Mouse (Mus musculus): ENCODE data around the gene Fign.

Gene Fign

GRCm38 (mm10) chr2:64097937-64098617, at the start of gene Fign:
Fign (minus strand) TSS chr2:64098038.
- peak; percentile 52 for DNase-seq (ENCODE audit: low spot score)

- no peak for DNase-seq (ENCODE audit: low spot score)
Measured at GRCm38 (mm10) chr2:64133597-64133996, 35.8 kb upstream of the Fign start.

GRCm38 (mm10) chr2:64120495-64120894, 22.7 kb upstream of the Fign start:
- DNase-seq (ENCODE audit: low spot score), result no peak

- DNase-seq (ENCODE audit: low spot score), result no peak
Measured at GRCm38 (mm10) chr2:64116613-64117012, 18.8 kb upstream of the Fign start.

- DNase-seq (ENCODE audit: low spot score), result no peak
Measured at GRCm38 (mm10) chr2:64111133-64111532, 13.3 kb upstream of the Fign start.

- DNase-seq (ENCODE audit: low spot score), result no peak
Measured at GRCm38 (mm10) chr2:64109860-64110259, 12.0 kb upstream of the Fign start.

GRCm38 (mm10) chr2:64108040-64108439, 10.2 kb upstream of the Fign start:
- DNase-seq (ENCODE audit: low spot score), result no peak

- peak; percentile 32 for DNase-seq (ENCODE audit: low spot score)
Measured at GRCm38 (mm10) chr2:64098618-64099320, 931 bp upstream of the Fign start.

GRCm38 (mm10) chr2:64096721-64097411, 972 bp downstream of the Fign start:
- DNase-seq (ENCODE audit: low spot score), result no peak

GRCm38 (mm10) chr2:64096176-64096575, 1.7 kb downstream of the Fign start:
- DNase-seq (ENCODE audit: low spot score), result no peak

GRCm38 (mm10) chr2:64095561-64095960, 2.3 kb downstream of the Fign start:
- DNase-seq (ENCODE audit: low spot score), result no peak

- DNase-seq (ENCODE audit: low spot score), result no peak
Measured at GRCm38 (mm10) chr2:64093087-64093486, 4.8 kb downstream of the Fign start.

GRCm38 (mm10) chr2:64083853-64084427, 13.9 kb downstream of the Fign start:
- no peak for DNase-seq (ENCODE audit: low spot score)

- DNase-seq (ENCODE audit: low spot score), result no peak
Measured at GRCm38 (mm10) chr2:64079765-64080164, 18.1 kb downstream of the Fign start.

- no peak for DNase-seq (ENCODE audit: low spot score)
Measured at GRCm38 (mm10) chr2:64078551-64078950, 19.3 kb downstream of the Fign start.

- no peak for DNase-seq (ENCODE audit: low spot score)
Measured at GRCm38 (mm10) chr2:64077846-64078245, 20.0 kb downstream of the Fign start.

GRCm38 (mm10) chr2:64075873-64076272, 22.0 kb downstream of the Fign start:
- DNase-seq (ENCODE audit: low spot score), result no peak

GRCm38 (mm10) chr2:64074602-64075389, 23.0 kb downstream of the Fign start:
- no peak for DNase-seq (ENCODE audit: low spot score)

GRCm38 (mm10) chr2:64072158-64072557, 25.7 kb downstream of the Fign start:
- DNase-seq (ENCODE audit: low spot score), result no peak

GRCm38 (mm10) chr2:64069950-64070695, 27.7 kb downstream of the Fign start:
- DNase-seq (ENCODE audit: low spot score), result no peak

GRCm38 (mm10) chr2:64065511-64065910, 32.3 kb downstream of the Fign start:
- no peak for DNase-seq (ENCODE audit: low spot score)

Measured in ovary, postnatal 10 days (tissue).